Mouse (Mus musculus): ENCODE measurements around the gene Ackr2. TPM values are rescaled to one million over a fixed set of nuclear protein-coding genes. Genes with fewer than 3 reads are reported as not detected.

Ackr2 gene
- polyA plus RNA-seq, 1 experiment: not detected

DNA sequence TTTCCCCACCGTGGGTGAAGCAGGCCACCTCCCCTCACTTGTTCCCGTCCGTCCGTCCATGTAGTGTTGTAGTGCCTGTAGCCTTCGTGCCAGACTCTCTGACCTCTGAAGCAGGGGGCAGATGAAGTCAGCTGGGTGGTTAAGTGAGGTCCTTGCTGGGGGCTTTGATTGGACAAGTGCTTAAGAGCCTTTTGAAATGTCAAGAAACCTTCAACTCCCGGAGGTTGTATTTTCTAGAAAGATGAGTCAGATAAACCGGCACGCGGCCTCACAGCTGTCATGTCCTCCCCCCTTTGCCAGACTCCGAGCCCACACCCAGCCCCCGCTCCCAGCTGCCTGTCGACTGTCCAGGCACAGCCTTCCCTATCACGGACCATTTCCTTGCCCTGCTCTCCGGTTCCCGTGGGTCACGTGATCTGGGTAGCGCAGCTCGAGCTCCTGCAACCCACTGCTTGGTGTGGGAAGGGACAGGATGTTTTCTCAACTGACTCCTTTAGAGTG is 7.7 kb upstream of the Ackr2 start:
- H3K4me3 ChIP-seq (ENCODE audit: insufficient read depth, low read length): no peak overlapping the region
- H3K4me1 ChIP-seq (ENCODE audit: control insufficient read depth, insufficient read depth, low read length): peaks cover 7% of the 10 kb centered on the region; the same call in 1 of the 2 replicates
- no peak for TF ChIP-seq POLR2A (IDR thresholded peaks at IDR 0.05; ENCODE audit: low read depth, low read length)
- TF ChIP-seq CTCF (IDR thresholded peaks at IDR 0.05; ENCODE audit: borderline replicate concordance, insufficient read depth, low read length): no peak
- H3K27ac ChIP-seq (ENCODE audit: insufficient read depth, low read length): no peak overlapping the region

DNA sequence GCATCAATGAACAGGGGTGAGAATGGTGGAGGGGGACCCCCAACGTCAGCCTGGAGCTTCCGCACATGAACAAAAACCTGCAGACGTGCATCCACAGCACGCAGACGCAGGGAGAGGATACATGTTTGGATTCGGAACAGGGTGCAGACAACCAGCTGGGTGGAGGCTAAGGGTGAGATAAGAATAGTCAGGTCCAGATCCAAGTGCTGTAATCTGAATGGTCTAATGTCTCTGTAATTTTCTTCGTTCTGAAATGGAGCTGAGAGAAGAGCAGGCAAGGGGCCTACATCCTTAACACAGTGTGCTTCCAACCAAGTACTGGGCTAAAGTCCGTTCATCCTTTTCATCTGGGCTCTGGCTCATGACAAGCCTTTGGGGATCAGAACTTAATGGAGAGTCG is 6.9 kb upstream of the Ackr2 start:
- Histone ChIP-seq H3K4me1 (ENCODE audit: control insufficient read depth, insufficient read depth, low read length) (peaks cover 7% of the 10 kb centered on the region; the same call in 1 of the 2 replicates), H3K27ac (ENCODE audit: insufficient read depth, low read length) (no peak overlapping the region), H3K4me3 (ENCODE audit: insufficient read depth, low read length) (no peak overlapping the region)
- no peak for TF ChIP-seq CTCF (IDR thresholded peaks at IDR 0.05; ENCODE audit: borderline replicate concordance, insufficient read depth, low read length)
- TF ChIP-seq POLR2A (IDR thresholded peaks at IDR 0.05; ENCODE audit: low read depth, low read length): no peak

DNA sequence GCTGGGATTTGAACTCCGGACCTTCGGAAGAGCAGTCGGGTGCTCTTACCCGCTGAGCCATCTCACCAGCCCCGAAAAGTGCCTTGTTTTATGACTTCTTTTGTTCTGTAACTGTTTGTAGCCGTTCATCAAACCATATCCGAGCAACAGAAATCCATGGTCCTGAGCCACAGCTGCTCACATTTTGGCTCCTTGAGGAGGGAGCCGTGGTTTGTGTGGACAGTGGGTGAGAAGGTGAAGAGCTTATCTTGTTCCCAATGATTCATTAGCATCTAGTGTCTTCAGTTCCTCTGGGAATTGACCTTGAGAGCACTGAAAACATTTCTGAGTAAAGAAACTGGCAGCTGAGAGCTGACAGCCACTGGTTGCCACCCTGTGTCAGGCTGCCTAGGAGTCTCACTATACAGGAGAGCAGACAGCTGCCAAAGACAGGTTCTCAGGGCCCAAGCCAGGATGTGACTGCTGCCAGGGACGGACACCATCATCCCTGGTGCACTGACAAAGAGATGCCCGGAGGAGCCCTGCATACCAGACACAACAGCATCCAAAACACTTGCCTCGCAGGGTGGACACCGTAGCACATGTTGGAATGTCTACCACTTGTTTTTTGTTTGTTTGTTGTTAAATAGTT is 6.0 kb upstream of the Ackr2 start:
- no peak overlapping the region for H3K4me3 ChIP-seq (ENCODE audit: insufficient read depth, low read length)
- TF ChIP-seq POLR2A (IDR thresholded peaks at IDR 0.05; ENCODE audit: low read depth, low read length): no peak
- no peak for TF ChIP-seq CTCF (IDR thresholded peaks at IDR 0.05; ENCODE audit: borderline replicate concordance, insufficient read depth, low read length)
- H3K27ac ChIP-seq (ENCODE audit: insufficient read depth, low read length): no peak overlapping the region
- H3K4me1 ChIP-seq (ENCODE audit: control insufficient read depth, insufficient read depth, low read length): peaks cover 7% of the 10 kb centered on the region; the same call in 1 of the 2 replicates

DNA sequence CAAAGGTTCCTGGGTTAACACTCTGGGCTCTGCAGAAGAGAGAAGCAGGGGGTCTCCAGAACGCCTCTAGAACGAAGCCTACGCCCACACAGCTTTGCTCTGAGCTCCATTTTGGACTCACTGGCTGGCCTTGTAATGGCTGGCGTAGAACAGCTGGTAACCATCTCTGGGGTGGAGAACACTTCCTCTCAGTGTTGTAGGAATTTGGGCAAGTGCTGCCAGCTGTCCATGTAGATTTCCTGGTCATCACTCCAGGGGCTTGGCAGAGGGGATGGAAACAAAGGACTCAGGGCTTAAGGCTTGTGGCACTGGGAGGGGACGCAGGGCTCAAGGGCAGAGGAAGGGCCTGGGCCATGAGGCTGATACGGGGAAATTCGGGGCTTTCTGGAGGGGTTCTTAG is 3.7 kb upstream of the Ackr2 start:
- Histone ChIP-seq H3K4me1 (ENCODE audit: control insufficient read depth, insufficient read depth, low read length) (peaks cover 7% of the 10 kb centered on the region; the same call in 1 of the 2 replicates), H3K27ac (ENCODE audit: insufficient read depth, low read length) (no peak overlapping the region), H3K4me3 (ENCODE audit: insufficient read depth, low read length) (no peak overlapping the region)
- TF ChIP-seq CTCF (IDR thresholded peaks at IDR 0.05; ENCODE audit: borderline replicate concordance, insufficient read depth, low read length): no peak
- no peak for TF ChIP-seq POLR2A (IDR thresholded peaks at IDR 0.05; ENCODE audit: low read depth, low read length)

DNA sequence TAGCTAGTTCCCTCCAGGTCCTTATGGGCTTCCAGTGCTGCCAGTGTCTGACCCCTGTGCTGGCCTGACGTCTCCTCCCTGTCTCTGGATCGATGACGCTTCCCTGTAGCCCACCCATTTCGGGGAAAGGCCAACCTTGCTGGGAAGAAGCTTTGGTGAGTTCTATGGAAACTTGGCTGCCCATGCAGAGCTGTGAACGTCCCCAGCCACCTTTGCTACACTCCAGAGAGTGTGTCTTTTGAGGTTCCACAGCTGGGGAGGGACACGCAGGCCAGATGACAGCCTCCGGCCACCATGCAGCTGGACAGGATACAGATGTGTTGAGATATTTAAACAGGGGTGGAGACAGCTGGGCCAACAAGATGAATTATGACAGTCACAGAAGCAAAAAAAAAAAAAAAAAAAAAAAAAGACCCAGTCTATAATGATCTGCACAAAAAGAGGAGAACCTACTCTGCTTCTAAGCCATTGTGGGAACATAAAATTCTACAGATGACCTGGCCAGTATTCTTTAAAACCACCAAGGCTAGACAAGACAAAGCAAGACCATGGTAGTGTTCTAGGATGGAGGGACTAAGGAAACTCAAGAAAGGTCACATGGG is 2.7 kb upstream of the Ackr2 start:
- H3K4me1 ChIP-seq (ENCODE audit: control insufficient read depth, insufficient read depth, low read length): peaks cover 4% of the 10 kb centered on the region; the same call in 1 of the 2 replicates
- H3K4me3 ChIP-seq (ENCODE audit: insufficient read depth, low read length): no peak overlapping the region
- TF ChIP-seq CTCF (IDR thresholded peaks at IDR 0.05; ENCODE audit: borderline replicate concordance, insufficient read depth, low read length): no peak
- no peak for TF ChIP-seq POLR2A (IDR thresholded peaks at IDR 0.05; ENCODE audit: low read depth, low read length)
- H3K27ac ChIP-seq (ENCODE audit: insufficient read depth, low read length): no peak overlapping the region

DNA sequence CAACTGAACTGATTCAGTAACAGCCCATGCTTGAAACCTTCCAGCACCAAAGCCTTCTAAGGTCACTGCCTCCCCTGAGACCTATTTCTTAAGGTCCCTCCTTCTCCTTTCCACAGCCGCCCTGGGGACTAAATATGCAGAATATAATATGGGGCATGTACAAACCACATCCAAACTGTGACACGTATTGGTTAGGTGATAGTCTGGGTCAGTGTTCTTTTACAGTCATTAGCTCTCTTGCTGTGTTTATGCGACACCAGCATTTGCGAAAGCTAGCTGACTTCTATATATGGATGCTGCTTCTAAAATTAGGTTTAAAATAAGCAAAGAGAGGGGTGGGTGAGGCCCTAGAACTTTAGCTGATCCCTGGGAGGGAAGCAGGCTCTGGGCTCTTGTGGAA is 1.3 kb upstream of the Ackr2 start:
- TF ChIP-seq CTCF (IDR thresholded peaks at IDR 0.05; ENCODE audit: borderline replicate concordance, insufficient read depth, low read length) (no peak), POLR2A (IDR thresholded peaks at IDR 0.05; ENCODE audit: low read depth, low read length) (no peak)

DNA sequence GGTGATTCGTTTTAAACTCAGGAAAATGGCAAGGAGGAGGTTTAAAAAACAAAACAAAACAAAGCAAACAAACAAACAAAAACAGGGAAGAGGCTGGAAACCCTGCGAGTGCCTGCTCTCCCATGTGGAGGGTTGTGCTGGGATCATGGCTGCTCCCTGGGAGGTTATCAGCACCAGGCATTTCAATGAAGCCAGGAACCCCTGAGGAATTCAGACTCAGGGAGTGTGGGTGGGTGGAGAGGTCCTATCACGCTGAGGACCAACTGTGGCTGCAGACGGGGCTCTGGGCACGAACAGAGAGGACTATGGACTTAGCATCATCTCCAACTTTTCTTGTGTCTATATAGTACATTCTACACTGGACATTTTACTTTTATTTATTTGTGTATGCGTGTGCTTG is 1.2 kb downstream of the Ackr2 start:
- H3K4me1 ChIP-seq (ENCODE audit: control insufficient read depth, insufficient read depth, low read length): no peaks in the 10 kb centered on the region
- H3K27ac ChIP-seq (ENCODE audit: insufficient read depth, low read length): no peak overlapping the region
- TF ChIP-seq CTCF (IDR thresholded peaks at IDR 0.05; ENCODE audit: borderline replicate concordance, insufficient read depth, low read length) (no peak), POLR2A (IDR thresholded peaks at IDR 0.05; ENCODE audit: low read depth, low read length) (no peak)
- no peak overlapping the region for H3K4me3 ChIP-seq (ENCODE audit: insufficient read depth, low read length)

More for the DNA sequence above, 1.3 kb upstream of the Ackr2 start:
- Histone ChIP-seq H3K27ac (ENCODE audit: insufficient read depth, low read length) (no peak overlapping the region), H3K4me1 (ENCODE audit: control insufficient read depth, insufficient read depth, low read length) (no peaks in the 10 kb centered on the region), H3K4me3 (ENCODE audit: insufficient read depth, low read length) (no peak overlapping the region)

DNA sequence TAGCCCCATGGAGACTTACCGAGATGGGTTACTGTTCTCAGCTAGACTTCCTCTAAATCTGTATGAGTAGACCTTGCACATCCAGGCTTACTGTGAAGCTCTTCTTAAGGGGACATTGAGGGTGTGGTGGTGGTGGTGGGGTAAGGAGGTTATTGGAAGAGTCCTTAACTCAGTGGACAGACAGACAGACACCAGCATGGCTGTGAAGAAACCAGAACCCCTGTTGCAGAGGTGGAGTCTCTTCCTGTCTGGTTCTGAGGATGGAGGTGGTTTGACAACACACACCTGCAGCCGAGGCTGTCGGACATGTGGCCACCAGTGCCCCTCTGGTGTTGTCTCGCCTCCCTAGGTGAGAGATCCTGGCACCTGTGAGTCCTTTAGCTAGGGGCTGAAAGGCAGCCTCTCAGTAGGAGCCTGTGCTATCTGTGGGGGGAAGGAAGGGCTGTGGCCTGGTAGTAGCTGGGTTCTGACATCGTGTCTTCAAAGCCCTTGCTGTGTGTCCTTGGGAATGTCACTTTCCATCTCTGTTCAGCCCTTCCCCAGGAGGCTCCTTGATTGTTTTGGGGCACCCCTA is 2.2 kb downstream of the Ackr2 start:
- H3K4me3 ChIP-seq (ENCODE audit: insufficient read depth, low read length): no peak overlapping the region
- no peak overlapping the region for H3K27ac ChIP-seq (ENCODE audit: insufficient read depth, low read length)
- H3K4me1 ChIP-seq (ENCODE audit: control insufficient read depth, insufficient read depth, low read length): no peaks in the 10 kb centered on the region
- no peak for TF ChIP-seq CTCF (IDR thresholded peaks at IDR 0.05; ENCODE audit: borderline replicate concordance, insufficient read depth, low read length)
- TF ChIP-seq POLR2A (IDR thresholded peaks at IDR 0.05; ENCODE audit: low read depth, low read length): no peak

DNA sequence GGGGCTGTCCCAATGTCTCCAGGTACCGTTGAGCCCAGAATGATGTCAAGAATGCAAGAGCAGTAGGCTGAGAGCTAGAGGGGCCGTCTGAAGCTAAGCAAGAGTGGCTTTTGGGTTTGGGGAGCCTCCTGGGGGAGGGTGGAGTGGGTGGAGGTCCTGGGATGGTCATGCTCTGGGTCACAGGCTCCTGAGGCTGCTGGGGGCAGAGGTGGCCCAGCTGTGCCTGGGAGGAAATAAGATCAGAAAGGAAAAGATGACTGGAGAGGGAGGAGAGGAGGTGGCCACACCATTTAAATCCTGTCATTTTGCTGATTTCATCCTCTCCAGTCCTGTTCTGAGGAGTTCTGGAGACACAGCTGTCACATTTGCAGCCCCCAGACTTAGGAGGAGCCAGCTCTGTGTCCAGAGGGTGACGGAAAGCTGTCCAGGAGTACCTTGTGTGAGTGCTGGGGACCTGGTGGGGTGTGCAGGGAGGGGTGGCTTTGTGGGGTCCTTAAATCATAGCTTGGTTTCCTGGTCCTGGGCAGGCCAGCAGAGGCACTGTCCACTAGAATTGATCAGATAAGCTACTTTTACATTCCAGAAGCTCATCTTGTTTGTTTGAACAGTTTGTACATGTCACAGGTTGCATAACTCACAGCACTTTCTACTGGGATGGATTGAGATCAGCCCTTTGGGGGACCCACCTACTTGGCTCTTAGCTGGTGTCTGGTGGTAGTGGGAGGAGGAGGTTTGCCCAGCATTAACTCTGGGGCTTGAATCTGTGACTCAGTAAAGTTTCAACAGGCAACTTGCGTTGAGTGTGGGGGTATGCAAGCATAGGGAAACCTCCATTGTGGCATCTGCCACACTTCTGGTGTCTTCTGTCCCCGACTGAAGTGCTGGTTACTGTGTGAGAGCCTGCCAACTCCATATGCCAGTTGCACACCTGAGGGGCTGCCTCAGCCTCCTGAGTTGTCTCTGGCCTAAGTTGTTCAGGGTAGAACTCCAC is 3.9 kb downstream of the Ackr2 start:
- TF ChIP-seq POLR2A (IDR thresholded peaks at IDR 0.05; ENCODE audit: low read depth, low read length) (no peak), CTCF (IDR thresholded peaks at IDR 0.05; ENCODE audit: borderline replicate concordance, insufficient read depth, low read length) (no peak)
- Histone ChIP-seq H3K27ac (ENCODE audit: insufficient read depth, low read length) (no peak overlapping the region), H3K4me1 (ENCODE audit: control insufficient read depth, insufficient read depth, low read length) (no peaks in the 10 kb centered on the region), H3K4me3 (ENCODE audit: insufficient read depth, low read length) (no peak overlapping the region)

Data from embryonic fibroblast, embryonic 13.5 days (primary cell).